Mouse (Mus musculus): ENCODE measurements around the gene Macrod2. TPM values are rescaled to one million over a fixed set of nuclear protein-coding genes. Genes with fewer than 3 reads are reported as not detected.

Macrod2 gene
- polyA plus RNA-seq, 1 experiment from 2014 or later, result 25.7 TPM

GRCm38 (mm10) chr2:142116623-142117022 lies 1721.5 kb downstream of the Macrod2 start:
- Histone ChIP-seq H3K27me3 (replicated peaks; ENCODE audit: control insufficient read depth, insufficient read depth, low read length) (no peaks in the 10 kb centered on the region), H3K9me3 (ENCODE audit: control insufficient read depth) (no peaks in the 10 kb centered on the region), H3K4me3 (ENCODE audit: low read depth, low read length) (no peak overlapping the region), H3K4me1 (replicated peaks; ENCODE audit: control insufficient read depth, insufficient read depth, low read length) (no peaks in the 10 kb centered on the region), H3K4me2 (replicated peaks; ENCODE audit: low read depth) (no peak overlapping the region), H3K36me3 (ENCODE audit: control insufficient read depth, insufficient read depth) (no peaks in the 10 kb centered on the region), H3K9ac (ENCODE audit: low read depth, low read length) (no peak overlapping the region), H3K27ac (ENCODE audit: low read depth, low read length) (no peak overlapping the region)
- WGBS, result 83% methylated on average over 1 of the region's 1 CpGs
- ATAC-seq, result no peak
- TF ChIP-seq CTCF (IDR thresholded peaks at IDR 0.05; ENCODE audit: low read depth), result no peak

DNA sequence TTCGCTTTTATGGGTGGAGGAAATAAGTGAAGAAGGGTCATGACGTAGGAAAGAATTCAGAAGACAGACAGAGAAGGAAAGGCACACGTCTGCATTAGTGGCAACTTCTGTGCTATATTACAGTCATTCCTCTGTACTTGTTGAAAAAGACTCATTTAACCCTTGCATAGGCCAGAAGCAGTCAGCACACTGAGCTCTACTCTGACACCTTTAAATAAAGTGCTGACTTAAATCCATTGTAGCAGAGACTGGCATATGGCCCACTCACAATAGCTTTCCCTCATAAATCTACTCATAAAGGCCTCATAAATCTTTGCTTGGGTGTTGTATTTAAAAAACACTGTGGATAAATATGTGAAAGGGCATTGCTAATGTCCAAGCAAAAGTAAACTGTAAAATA lies 1733.0 kb downstream of the Macrod2 start:
- no peaks in the 10 kb centered on the region for H3K27me3 ChIP-seq (replicated peaks; ENCODE audit: control insufficient read depth, insufficient read depth, low read length)
- no peaks in the 10 kb centered on the region for H3K4me1 ChIP-seq (replicated peaks; ENCODE audit: control insufficient read depth, insufficient read depth, low read length)
- no peak overlapping the region for H3K4me2 ChIP-seq (replicated peaks; ENCODE audit: low read depth)
- no peaks in the 10 kb centered on the region for H3K36me3 ChIP-seq (ENCODE audit: control insufficient read depth, insufficient read depth)
- no peak overlapping the region for H3K27ac ChIP-seq (ENCODE audit: low read depth, low read length)
- H3K9ac ChIP-seq (ENCODE audit: low read depth, low read length), result no peak overlapping the region
- H3K4me3 ChIP-seq (ENCODE audit: low read depth, low read length), result no peak overlapping the region
- TF ChIP-seq CTCF (IDR thresholded peaks at IDR 0.05; ENCODE audit: low read depth), result no peak
- no peak for ATAC-seq
- H3K9me3 ChIP-seq (ENCODE audit: control insufficient read depth), result no peaks in the 10 kb centered on the region
- 68% methylated on average over 3 of the region's 3 CpGs for WGBS

GRCm38 (mm10) chr2:142129166-142129565 lies 1734.1 kb downstream of the Macrod2 start:
- Histone ChIP-seq H3K4me2 (replicated peaks; ENCODE audit: low read depth) (no peak overlapping the region), H3K9me3 (ENCODE audit: control insufficient read depth) (no peaks in the 10 kb centered on the region), H3K4me3 (ENCODE audit: low read depth, low read length) (no peak overlapping the region), H3K36me3 (ENCODE audit: control insufficient read depth, insufficient read depth) (no peaks in the 10 kb centered on the region), H3K27me3 (replicated peaks; ENCODE audit: control insufficient read depth, insufficient read depth, low read length) (no peaks in the 10 kb centered on the region), H3K4me1 (replicated peaks; ENCODE audit: control insufficient read depth, insufficient read depth, low read length) (no peaks in the 10 kb centered on the region), H3K27ac (ENCODE audit: low read depth, low read length) (no peak overlapping the region), H3K9ac (ENCODE audit: low read depth, low read length) (no peak overlapping the region)
- 90% methylated on average over 4 of the region's 4 CpGs for WGBS
- no peak for ATAC-seq
- TF ChIP-seq CTCF (IDR thresholded peaks at IDR 0.05; ENCODE audit: low read depth), result no peak

DNA sequence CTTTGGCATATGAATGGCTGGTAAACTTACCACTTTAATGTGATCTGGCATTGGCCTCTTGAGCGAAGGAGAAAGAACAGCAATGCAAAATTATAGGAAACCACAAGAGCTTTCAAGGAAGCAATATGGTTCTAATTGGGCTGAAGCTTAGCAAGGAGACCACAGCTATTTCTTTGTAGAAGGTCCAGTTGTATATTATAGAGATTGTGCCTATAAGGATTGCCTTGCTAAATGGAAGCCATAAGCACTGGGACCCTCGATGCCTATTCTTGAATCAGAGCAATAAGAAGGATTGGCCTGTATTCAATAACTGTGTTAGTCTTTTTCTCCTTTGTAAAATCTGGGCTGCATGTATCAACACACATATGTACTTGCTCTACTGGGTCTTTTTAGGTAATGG lies 1754.2 kb downstream of the Macrod2 start:
- no peak for TF ChIP-seq CTCF (IDR thresholded peaks at IDR 0.05; ENCODE audit: low read depth)
- 83% methylated on average over 2 of the region's 2 CpGs for WGBS
- no peaks in the 10 kb centered on the region for H3K4me1 ChIP-seq (replicated peaks; ENCODE audit: control insufficient read depth, insufficient read depth, low read length)
- no peaks in the 10 kb centered on the region for H3K36me3 ChIP-seq (ENCODE audit: control insufficient read depth, insufficient read depth)
- no peaks in the 10 kb centered on the region for H3K27me3 ChIP-seq (replicated peaks; ENCODE audit: control insufficient read depth, insufficient read depth, low read length)
- ATAC-seq, result no peak
- H3K9ac ChIP-seq (ENCODE audit: low read depth, low read length), result no peak overlapping the region
- H3K4me3 ChIP-seq (ENCODE audit: low read depth, low read length), result no peak overlapping the region
- no peak overlapping the region for H3K4me2 ChIP-seq (replicated peaks; ENCODE audit: low read depth)
- H3K27ac ChIP-seq (ENCODE audit: low read depth, low read length), result no peak overlapping the region
- H3K9me3 ChIP-seq (ENCODE audit: control insufficient read depth), result no peaks in the 10 kb centered on the region

DNA sequence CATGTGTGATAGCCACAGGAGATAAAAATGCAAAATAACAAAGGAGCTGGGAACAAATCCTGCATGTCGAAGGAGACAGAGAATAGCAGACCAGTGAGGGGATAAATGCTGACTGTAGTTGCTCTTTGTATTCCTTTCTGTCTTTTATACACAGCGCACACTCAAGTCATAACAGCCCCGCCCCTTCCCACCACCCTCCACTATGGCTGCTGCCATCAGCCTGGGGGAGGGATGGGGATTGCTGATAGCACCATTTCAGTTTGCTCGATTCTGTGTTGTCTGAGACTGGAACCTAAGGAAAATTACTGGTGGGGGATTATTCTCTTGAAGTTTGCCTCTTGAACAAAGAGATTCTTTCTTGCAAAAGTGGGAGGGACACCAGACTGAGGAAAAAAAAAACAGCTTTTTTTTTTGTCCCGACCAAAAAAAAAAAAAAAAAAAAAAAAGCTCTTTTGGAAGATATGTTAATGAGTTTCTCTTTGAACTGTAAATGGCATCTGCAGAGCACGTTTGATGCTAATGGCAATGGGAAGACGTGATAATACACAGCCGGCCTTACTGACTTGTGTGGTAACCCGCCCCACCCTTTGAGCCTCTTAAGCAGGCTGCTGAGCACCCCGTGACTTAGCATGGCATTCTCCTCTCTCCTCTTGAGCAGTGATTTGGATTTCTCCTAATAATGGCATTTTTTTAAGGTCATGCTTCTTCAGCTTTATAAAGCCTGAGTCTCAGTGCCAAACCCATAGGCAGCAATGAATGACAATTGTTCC lies 1768.6 kb downstream of the Macrod2 start:
- H3K36me3 ChIP-seq (ENCODE audit: control insufficient read depth, insufficient read depth), result no peaks in the 10 kb centered on the region

GRCm38 (mm10) chr2:142169649-142170048 lies 1774.5 kb downstream of the Macrod2 start:
- H3K27me3 ChIP-seq (replicated peaks; ENCODE audit: control insufficient read depth, insufficient read depth, low read length), result no peaks in the 10 kb centered on the region
- no peak overlapping the region for H3K4me2 ChIP-seq (replicated peaks; ENCODE audit: low read depth)
- H3K4me3 ChIP-seq (ENCODE audit: low read depth, low read length), result no peak overlapping the region
- ATAC-seq, result no peak
- H3K9me3 ChIP-seq (ENCODE audit: control insufficient read depth), result no peaks in the 10 kb centered on the region
- WGBS, result 70% methylated on average over 2 of the region's 2 CpGs
- TF ChIP-seq CTCF (IDR thresholded peaks at IDR 0.05; ENCODE audit: low read depth), result no peak
- no peak overlapping the region for H3K27ac ChIP-seq (ENCODE audit: low read depth, low read length)
- no peaks in the 10 kb centered on the region for H3K4me1 ChIP-seq (replicated peaks; ENCODE audit: control insufficient read depth, insufficient read depth, low read length)
- H3K36me3 ChIP-seq (ENCODE audit: control insufficient read depth, insufficient read depth), result no peaks in the 10 kb centered on the region
- no peak overlapping the region for H3K9ac ChIP-seq (ENCODE audit: low read depth, low read length)

More for the DNA sequence above, 1768.6 kb downstream of the Macrod2 start:
- no peaks in the 10 kb centered on the region for H3K4me1 ChIP-seq (replicated peaks; ENCODE audit: control insufficient read depth, insufficient read depth, low read length)
- WGBS, result 40% methylated on average over 10 of the region's 10 CpGs
- no peak overlapping the region for H3K4me2 ChIP-seq (replicated peaks; ENCODE audit: low read depth)
- H3K9me3 ChIP-seq (ENCODE audit: control insufficient read depth), result no peaks in the 10 kb centered on the region
- no peak overlapping the region for H3K27ac ChIP-seq (ENCODE audit: low read depth, low read length)
- H3K27me3 ChIP-seq (replicated peaks; ENCODE audit: control insufficient read depth, insufficient read depth, low read length), result no peaks in the 10 kb centered on the region
- ATAC-seq, result no peak
- no peak overlapping the region for H3K4me3 ChIP-seq (ENCODE audit: low read depth, low read length)
- no peak for TF ChIP-seq CTCF (IDR thresholded peaks at IDR 0.05; ENCODE audit: low read depth)
- no peak overlapping the region for H3K9ac ChIP-seq (ENCODE audit: low read depth, low read length)

Data from intestine, postnatal 0 days (tissue).